Mouse (Mus musculus) forebrain, embryonic 15.5 days (tissue): ENCODE results near the gene Zdhhc3. TPM values are rescaled to one million over a fixed set of nuclear protein-coding genes. Genes with fewer than 3 reads are reported as not detected.

Experiments used
- ATAC-seq: fragments of 200-750 bp; cut with Nextera tagmentation; replicated peaks from 2 replicates; pipeline ENCODE4 v1.8.0; 2017; ENCODE audit warnings: mild to moderate bottlenecking, moderate TSS enrichment, moderate library complexity
- H3K27ac ChIP-seq: fragments of 300-500 bp; sonication (generic); replicated peaks from 2 replicates; pipeline ENCODE4 v1.5.1; 2015; ENCODE audit warnings: mild to moderate bottlenecking, inconsistent platforms
- H3K27me3 ChIP-seq: fragments of 300-500 bp; sonication (generic); 2 replicates; pipeline ENCODE4 v1.6.1; 2015; ENCODE audit warnings: inconsistent platforms
- H3K36me3 ChIP-seq: fragments of 300-500 bp; sonication (generic); 2 replicates; pipeline ENCODE4 v1.6.1; 2015; ENCODE audit warnings: mild to moderate bottlenecking, inconsistent platforms
- H3K4me1 ChIP-seq: fragments of 300-500 bp; sonication (generic); 2 replicates; pipeline ENCODE4 v1.6.1; 2015; ENCODE audit warnings: inconsistent platforms
- H3K4me2 ChIP-seq: fragments of 300-500 bp; sonication (generic); replicated peaks from 2 replicates; pipeline ENCODE4 v1.6.1; 2015; ENCODE audit warnings: mild to moderate bottlenecking, inconsistent platforms
- H3K4me3 ChIP-seq: fragments of 300-500 bp; sonication (generic); 2 replicates; pipeline ENCODE4 v1.5.1; 2015; ENCODE audit warnings: mild to moderate bottlenecking, inconsistent platforms
- H3K9ac ChIP-seq: fragments of 300-500 bp; sonication (generic); replicated peaks from 2 replicates; pipeline ENCODE4 v1.6.1; 2015; ENCODE audit warnings: mild to moderate bottlenecking, inconsistent platforms
- H3K9me3 ChIP-seq: fragments of 300-500 bp; sonication (generic); 2 replicates; pipeline ENCODE4 v1.6.1; 2016; ENCODE audit warnings: inconsistent platforms
- WGBS: fragments of 180-500 bp; shearing (Covaris S2); methylation state at CpG from one replicate; pipeline ENCODE4 v1.1.7; 2015; ENCODE audit warnings: mixed read lengths; 5-methylcytosine and 5-hydroxymethylcytosine counted together
- polyA plus RNA-seq: library from polyadenylated mRNA; unstranded; fragments of >200 nt; fragmentation: Nextera tagmentation; extraction: Ambion mirVana; gene quantifications from 2 replicates; pipeline ENCODE4 v1.2.1, GENCODE M21; 2015

Gene Zdhhc3
- polyA plus RNA-seq, 1 experiment from 2014 or later = 81.0 TPM

DNA sequence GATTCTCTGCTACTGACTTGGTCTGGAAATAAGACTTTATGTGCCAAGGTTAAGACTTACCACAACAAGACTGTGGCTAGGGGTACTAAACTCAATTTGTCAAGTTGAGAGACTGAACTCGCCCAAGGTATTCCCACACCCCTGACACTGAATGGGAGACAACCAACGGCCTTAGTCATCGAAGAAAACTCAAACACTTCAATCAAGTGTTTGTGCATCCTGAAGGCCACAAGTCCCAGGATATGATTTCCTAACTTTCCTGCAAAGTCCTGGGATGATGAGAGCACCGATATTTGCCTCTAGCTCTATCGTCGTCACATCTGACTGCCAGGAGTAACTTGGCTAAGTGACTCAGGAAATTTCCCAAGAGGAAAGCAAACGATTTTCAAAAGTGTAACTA, 3.8 kb downstream of the Zdhhc3 start:
- Histone ChIP-seq H3K27ac (no peak overlapping the region), H3K27me3 (no peaks in the 10 kb centered on the region), H3K9ac (no peak overlapping the region), H3K4me2 (no peak overlapping the region), H3K9me3 (no peaks in the 10 kb centered on the region), H3K4me3 (no peak overlapping the region), H3K36me3 (no peaks in the 10 kb centered on the region; the same call in 1 of the 2 replicates), H3K4me1 (peaks cover 21% of the 10 kb centered on the region)
- ATAC-seq = no peak
- 96% methylated on average over 7 of the region's 7 CpGs for WGBS

DNA sequence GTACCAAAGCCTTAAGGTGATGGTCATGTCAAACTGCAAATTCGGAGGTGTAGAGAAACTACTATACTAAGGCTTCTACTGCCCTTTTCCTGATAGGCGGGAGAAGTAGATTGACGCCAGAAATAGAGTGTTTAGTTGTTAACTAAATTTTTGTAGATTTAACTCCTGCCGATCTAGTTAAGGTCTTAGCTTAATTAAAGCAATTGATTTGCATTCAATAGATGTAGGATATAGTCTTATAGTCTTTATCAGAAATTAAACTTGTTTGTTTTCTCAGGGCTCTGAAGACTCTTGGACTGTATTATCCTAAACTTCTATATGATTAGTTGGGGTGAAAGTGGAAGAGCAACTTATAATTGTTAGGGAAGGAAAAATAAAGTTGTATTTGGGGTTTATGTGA, 5.8 kb downstream of the Zdhhc3 start:
- Histone ChIP-seq H3K4me1 (peaks cover 11% of the 10 kb centered on the region), H3K4me3 (no peak overlapping the region), H3K4me2 (no peak overlapping the region), H3K9ac (no peak overlapping the region), H3K36me3 (no peaks in the 10 kb centered on the region; the same call in 1 of the 2 replicates), H3K9me3 (no peaks in the 10 kb centered on the region), H3K27ac (no peak overlapping the region), H3K27me3 (no peaks in the 10 kb centered on the region)
- WGBS = 94% methylated on average over 4 of the region's 4 CpGs
- ATAC-seq = no peak

DNA sequence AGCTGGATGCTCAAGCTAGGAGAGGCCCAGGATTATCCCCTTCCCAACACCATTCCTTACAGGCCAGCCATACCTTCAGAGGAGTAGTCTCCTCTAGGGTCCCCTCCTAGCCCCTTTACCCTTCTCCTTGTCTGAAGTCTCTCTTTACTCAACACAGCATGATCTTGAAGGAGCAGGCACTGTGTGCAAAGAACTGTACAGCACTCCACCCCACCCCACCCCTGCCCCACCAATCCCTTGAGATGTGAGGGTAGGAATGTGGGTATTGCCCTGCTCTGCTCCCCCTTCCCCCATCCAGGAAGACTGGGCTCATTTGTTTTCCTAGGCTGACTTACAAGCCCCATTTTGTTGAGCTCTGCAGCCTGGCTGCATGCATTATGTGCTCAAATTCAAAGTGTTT, 8.6 kb downstream of the Zdhhc3 start:
- H3K9me3 ChIP-seq = no peaks in the 10 kb centered on the region
- H3K4me2 ChIP-seq = no peak overlapping the region
- ATAC-seq = no peak
- H3K27ac ChIP-seq = no peak overlapping the region
- no peaks in the 10 kb centered on the region for H3K4me1 ChIP-seq
- H3K4me3 ChIP-seq = no peak overlapping the region
- peaks cover 10% of the 10 kb centered on the region for H3K36me3 ChIP-seq
- H3K27me3 ChIP-seq = no peaks in the 10 kb centered on the region
- H3K9ac ChIP-seq = no peak overlapping the region

DNA sequence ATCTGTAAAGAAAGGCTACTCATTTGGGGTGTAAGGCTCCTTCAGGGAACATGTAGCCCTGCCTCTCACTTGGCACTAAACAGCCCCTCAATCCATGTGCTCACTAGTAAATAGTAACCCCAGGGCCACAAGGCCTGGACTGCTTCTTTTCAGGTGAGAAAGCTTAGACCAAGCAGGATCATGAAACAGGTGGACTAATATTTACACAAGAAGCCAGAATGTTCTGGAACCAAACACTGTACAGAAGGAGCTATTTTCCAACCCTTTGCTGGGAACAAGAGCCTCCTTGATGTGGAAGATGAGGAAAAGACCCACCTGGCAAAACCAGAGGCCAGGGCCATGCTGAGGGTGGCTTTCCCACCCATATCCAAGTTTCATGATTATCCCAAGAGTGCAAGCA, 9.6 kb downstream of the Zdhhc3 start:
- Histone ChIP-seq H3K9ac (no peak overlapping the region), H3K36me3 (peaks cover 11% of the 10 kb centered on the region), H3K4me1 (no peaks in the 10 kb centered on the region), H3K27me3 (no peaks in the 10 kb centered on the region), H3K27ac (no peak overlapping the region), H3K9me3 (no peaks in the 10 kb centered on the region), H3K4me2 (no peak overlapping the region), H3K4me3 (no peak overlapping the region)
- ATAC-seq = no peak

DNA sequence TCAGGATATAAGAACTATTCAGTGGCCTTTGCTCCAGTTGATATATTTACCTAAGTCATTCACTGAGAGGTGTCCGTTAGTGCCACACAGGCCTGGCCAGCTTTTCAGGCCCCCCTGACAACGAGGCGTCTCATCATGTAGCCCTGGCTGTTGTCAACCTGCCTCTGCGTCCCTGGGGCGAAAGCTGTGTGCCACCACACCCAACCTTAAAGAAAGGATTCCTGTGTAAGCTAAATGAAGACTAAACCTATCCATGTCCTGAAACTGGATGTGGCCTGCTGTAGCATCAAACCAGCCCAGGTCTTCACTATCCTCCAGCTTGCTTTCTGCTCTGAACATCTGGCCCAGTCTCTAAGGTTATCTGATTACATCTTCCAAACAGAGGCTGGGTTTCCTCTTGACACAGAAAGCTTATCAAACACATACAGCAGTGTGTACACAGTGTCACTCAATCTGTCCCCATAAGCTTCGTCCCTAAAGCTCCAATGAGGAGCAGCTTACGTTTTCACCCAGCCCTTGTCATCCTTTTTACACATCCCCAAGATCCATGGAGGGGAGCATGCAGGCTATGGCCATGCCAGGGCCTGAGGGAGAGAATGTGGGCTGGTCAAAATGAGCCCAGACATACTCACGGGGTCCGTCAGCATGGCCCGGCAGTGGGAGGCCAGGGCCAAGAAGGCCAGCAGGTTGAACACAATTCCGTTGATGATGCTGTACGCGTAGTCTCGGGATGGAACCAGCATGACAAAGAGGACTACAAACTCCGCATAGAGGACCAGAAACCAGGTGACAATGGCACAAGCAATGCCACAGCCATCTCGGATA, 13.2 kb downstream of the Zdhhc3 start:
- Histone ChIP-seq H3K4me1 (no peaks in the 10 kb centered on the region), H3K9ac (no peak overlapping the region), H3K9me3 (no peaks in the 10 kb centered on the region), H3K4me2 (no peak overlapping the region), H3K27me3 (no peaks in the 10 kb centered on the region), H3K27ac (no peak overlapping the region), H3K36me3 (peaks cover 37% of the 10 kb centered on the region), H3K4me3 (no peak overlapping the region)
- no peak for ATAC-seq
- 94% methylated on average over 16 of the region's 16 CpGs for WGBS

DNA sequence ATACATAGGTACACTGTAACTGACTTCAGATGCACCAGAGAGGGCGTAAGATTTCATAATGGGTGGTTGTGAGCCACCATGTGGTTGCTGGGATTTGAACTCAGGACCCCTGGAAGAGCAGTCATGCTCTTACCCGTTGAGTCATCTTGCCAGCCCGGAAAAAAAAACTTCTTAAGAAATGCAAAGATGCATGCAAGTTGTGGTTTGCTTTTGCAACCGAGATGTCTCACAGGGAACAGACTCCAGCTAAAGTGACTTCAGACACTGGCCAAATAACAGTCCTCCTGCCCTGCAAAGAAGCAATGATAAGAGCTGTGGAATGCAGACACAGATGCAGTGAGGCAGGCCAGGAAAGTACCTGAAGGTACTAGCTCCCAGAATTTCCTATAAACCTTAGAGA, 22.2 kb downstream of the Zdhhc3 start:
- ATAC-seq = no peak
- H3K27ac ChIP-seq = no peak overlapping the region
- H3K9ac ChIP-seq = no peak overlapping the region
- H3K27me3 ChIP-seq = no peaks in the 10 kb centered on the region
- peaks cover 50% of the 10 kb centered on the region for H3K36me3 ChIP-seq
- no peaks in the 10 kb centered on the region for H3K4me1 ChIP-seq
- 87% methylated on average over 4 of the region's 4 CpGs for WGBS
- no peak overlapping the region for H3K4me2 ChIP-seq
- no peaks in the 10 kb centered on the region for H3K9me3 ChIP-seq
- no peak overlapping the region for H3K4me3 ChIP-seq

DNA sequence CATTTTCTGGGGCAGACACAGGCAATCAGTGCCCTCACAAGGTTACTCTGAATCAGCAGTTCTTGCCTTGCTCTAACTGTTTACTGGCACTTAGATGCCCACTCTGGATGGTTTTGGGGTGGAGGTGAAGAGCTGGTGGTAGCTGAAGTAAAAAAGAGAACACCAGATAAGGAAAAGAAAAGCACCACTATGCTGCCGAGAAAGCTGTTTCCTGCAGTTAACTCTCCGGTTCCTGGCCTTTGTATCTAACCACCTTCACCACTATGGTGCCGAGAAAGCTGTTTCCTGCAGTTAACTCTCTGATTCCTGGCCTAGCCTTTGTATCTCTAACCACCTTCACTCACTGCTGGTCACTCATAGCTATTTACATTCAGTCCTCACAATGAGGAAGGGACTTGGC, 25.4 kb downstream of the Zdhhc3 start:
- H3K27ac ChIP-seq = no peak overlapping the region
- H3K4me2 ChIP-seq = no peak overlapping the region
- ATAC-seq = no peak
- no peaks in the 10 kb centered on the region for H3K9me3 ChIP-seq
- H3K27me3 ChIP-seq = no peaks in the 10 kb centered on the region
- H3K4me3 ChIP-seq = no peak overlapping the region
- WGBS = 85% methylated on average over 3 of the region's 3 CpGs
- H3K4me1 ChIP-seq = no peaks in the 10 kb centered on the region
- no peak overlapping the region for H3K9ac ChIP-seq
- H3K36me3 ChIP-seq = peaks cover 62% of the 10 kb centered on the region

DNA sequence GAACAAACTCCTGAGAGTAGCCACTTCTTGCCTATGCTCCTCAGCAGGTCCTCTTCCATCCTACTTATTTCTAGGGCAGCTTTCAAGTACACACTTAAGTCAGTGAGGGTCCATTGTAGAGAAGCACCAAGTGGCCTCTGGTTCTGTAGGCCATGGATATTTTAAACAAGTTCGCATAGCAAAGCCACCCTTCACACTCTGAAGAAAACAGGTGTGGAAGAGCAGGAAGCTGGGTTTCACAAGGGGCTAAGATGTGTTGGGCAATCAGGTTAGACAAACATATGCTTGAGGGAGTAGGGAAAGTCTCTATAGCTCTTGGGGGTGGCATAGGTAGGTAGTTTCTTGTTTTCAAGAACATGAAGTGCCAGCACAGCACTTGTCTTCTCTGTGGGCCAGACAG, 27.6 kb downstream of the Zdhhc3 start:
- 85% methylated on average over 1 of the region's 1 CpGs for WGBS
- Histone ChIP-seq H3K9ac (no peak overlapping the region), H3K36me3 (peaks cover 69% of the 10 kb centered on the region)

DNA sequence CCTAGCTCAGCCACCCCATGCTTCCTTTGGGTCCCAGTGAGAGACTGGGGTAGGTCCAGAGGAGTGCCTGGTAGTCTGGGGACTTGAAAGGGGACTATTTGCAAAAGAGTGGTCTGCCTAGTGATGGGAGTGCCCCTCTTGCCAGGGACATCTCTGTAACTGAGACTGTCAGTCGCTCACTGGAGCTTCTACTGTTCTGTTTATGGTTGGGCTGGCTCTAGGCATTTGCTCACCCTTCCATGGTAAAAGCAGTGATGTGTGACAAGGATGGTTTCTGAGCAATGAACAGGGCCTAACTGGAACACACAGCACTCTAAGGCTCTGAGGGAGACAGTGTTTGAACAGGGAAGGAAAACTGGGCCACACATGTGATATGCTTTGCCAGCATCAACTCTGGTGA, 32.2 kb downstream of the Zdhhc3 start:
- no peak overlapping the region for H3K9ac ChIP-seq
- no peaks in the 10 kb centered on the region for H3K4me1 ChIP-seq
- ATAC-seq = no peak
- H3K36me3 ChIP-seq = peaks cover 57% of the 10 kb centered on the region
- no peak overlapping the region for H3K4me2 ChIP-seq
- WGBS = 96% methylated on average over 1 of the region's 1 CpGs
- H3K27ac ChIP-seq = no peak overlapping the region
- no peaks in the 10 kb centered on the region for H3K27me3 ChIP-seq
- no peak overlapping the region for H3K4me3 ChIP-seq
- no peaks in the 10 kb centered on the region for H3K9me3 ChIP-seq

More for the DNA sequence above, 27.6 kb downstream of the Zdhhc3 start:
- Histone ChIP-seq H3K4me1 (no peaks in the 10 kb centered on the region), H3K4me2 (no peak overlapping the region), H3K4me3 (no peak overlapping the region), H3K9me3 (no peaks in the 10 kb centered on the region), H3K27me3 (no peaks in the 10 kb centered on the region), H3K27ac (no peak overlapping the region)
- ATAC-seq = no peak

DNA sequence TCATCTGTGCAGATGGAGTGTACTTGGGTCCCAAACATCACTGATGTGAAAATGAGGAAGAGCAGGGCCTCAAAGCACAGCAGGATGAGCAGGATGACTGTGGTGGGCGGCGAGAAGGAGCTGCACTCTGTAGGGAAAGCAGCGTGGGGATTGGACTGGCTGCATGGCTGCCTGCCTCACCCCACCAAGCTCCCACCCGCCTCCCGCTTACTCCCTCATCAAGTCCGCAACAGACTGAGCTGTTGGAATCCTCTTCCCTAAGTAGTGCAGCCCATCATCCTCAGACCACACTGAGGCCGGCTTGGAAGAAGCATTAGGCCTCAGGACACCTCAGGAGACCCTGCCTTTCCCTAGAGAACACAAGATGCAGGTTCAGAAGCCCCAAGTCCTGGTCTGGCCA, 32.6 kb downstream of the Zdhhc3 start:
- Histone ChIP-seq H3K9ac (no peak overlapping the region), H3K9me3 (no peaks in the 10 kb centered on the region), H3K27ac (no peak overlapping the region), H3K36me3 (peaks cover 57% of the 10 kb centered on the region), H3K27me3 (no peaks in the 10 kb centered on the region), H3K4me2 (no peak overlapping the region), H3K4me1 (no peaks in the 10 kb centered on the region), H3K4me3 (no peak overlapping the region)
- WGBS = 89% methylated on average over 7 of the region's 7 CpGs
- ATAC-seq = no peak

DNA sequence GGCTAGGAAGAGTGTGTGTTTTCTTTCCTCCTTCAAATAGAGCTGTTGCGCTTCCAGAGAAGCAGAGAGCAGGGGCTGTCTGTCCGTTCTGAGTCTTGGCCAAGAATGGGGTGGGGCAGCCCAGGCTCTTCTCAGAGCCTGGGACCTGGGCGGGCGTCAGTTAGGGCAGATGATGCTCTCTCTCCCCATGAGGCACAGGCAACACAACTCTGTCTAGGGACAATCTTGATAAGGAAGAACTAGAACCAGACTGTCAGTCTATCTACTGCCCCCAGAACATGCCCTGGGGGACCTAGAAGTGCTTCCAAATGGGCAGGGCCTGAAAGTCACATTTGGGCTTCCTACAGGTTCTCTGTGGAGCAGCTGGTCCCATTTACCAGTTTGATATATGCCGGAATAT, 33.9 kb downstream of the Zdhhc3 start:
- no peak overlapping the region for H3K4me2 ChIP-seq
- WGBS = 88% methylated on average over 5 of the region's 5 CpGs
- H3K4me3 ChIP-seq = no peak overlapping the region
- no peak overlapping the region for H3K9ac ChIP-seq
- H3K27ac ChIP-seq = no peak overlapping the region
- no peaks in the 10 kb centered on the region for H3K4me1 ChIP-seq
- peaks cover 50% of the 10 kb centered on the region for H3K36me3 ChIP-seq
- no peaks in the 10 kb centered on the region for H3K27me3 ChIP-seq
- no peak for ATAC-seq
- H3K9me3 ChIP-seq = no peaks in the 10 kb centered on the region

DNA sequence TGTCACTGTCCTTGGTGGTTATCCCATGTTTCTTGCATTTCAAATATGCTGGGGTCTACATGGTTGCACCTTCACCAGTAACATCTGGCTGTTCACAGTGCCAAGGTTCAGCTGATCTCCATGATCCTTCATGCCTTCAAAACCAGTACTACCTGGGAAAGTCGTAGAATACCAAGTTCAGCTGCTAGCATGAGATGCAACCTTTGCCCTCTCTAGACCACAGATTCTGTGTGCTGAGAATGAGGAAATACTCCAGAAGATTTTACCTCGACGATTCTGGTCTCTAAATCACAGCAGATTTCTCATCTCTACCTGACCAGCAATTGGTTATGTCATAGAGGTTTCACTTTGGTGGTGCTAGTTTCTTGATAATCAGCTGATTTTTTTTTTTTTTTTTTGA, 52.8 kb downstream of the Zdhhc3 start:
- 98% methylated on average over 3 of the region's 3 CpGs for WGBS

DNA sequence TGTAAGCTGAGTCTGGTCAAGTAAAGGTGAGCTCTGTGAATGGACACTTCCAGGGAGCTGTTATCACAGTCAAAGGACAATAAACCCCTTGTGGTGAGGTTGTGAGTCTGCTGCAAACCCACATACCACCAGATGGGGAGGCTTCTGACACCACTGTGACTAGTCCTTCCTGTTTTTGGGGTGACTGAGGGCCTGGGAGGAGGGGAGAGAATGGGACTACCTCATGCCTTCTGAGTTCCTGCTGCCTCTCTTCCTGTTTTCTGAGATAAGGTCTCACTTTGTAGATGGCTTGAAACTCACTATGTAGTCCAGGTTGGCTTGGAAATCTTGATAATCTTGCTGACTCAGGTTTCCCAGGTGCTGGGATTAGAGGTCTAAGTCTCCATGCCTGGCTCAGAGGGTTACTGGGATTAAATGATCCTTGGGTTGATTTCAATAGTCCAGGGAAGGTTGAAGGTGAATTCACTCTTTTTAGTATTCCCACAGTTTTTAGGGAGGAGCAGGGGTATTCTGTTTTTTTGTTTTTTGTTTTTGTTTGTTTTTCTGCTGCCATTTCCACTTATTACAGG, 54.2 kb downstream of the Zdhhc3 start:
- Histone ChIP-seq H3K4me1 (no peaks in the 10 kb centered on the region), H3K9me3 (no peaks in the 10 kb centered on the region), H3K27me3 (no peaks in the 10 kb centered on the region), H3K27ac (no peak overlapping the region), H3K4me2 (no peak overlapping the region), H3K9ac (no peak overlapping the region), H3K36me3 (no peaks in the 10 kb centered on the region), H3K4me3 (no peak overlapping the region)
- no peak for ATAC-seq

More for the DNA sequence above, 52.8 kb downstream of the Zdhhc3 start:
- H3K4me2 ChIP-seq = no peak overlapping the region
- H3K27me3 ChIP-seq = no peaks in the 10 kb centered on the region
- H3K9me3 ChIP-seq = no peaks in the 10 kb centered on the region
- H3K9ac ChIP-seq = no peak overlapping the region
- ATAC-seq = no peak
- no peak overlapping the region for H3K4me3 ChIP-seq
- no peaks in the 10 kb centered on the region for H3K36me3 ChIP-seq
- H3K27ac ChIP-seq = no peak overlapping the region
- H3K4me1 ChIP-seq = no peaks in the 10 kb centered on the region
